Mouse (Mus musculus) spleen, adult 2 months (tissue): Measurements from ENCODE around the gene Gm3776. TPM values are rescaled to one million over a fixed set of nuclear protein-coding genes. Genes with fewer than 3 reads are reported as not detected.
"Not testable (repeated sequence)": the region's sequence is repeated elsewhere in the genome, so short reads cannot be mapped to it uniquely, and the experiment has no call there.

Experiments
- DNase-seq, 2 experiments: peaks; one replicate each; pipeline versions ENCODE4 v3.0.0 to v3.0.0-alpha.2; 2012 to 2021; ENCODE audit warnings: low spot score in 2 of 2, low read depth in 1 of 2
- H3K27ac ChIP-seq: fragments of 200-500 bp; 2 replicates; pipeline ENCODE4 v1.5.1; 2012; ENCODE audit warnings: low read length, inconsistent platforms; ENCODE audit not compliant: insufficient read depth
- H3K27me3 ChIP-seq: fragments of 200-500 bp; 2 replicates; pipeline ENCODE4 v1.6.1; 2012; ENCODE audit warnings: mild to moderate bottlenecking, moderate library complexity, low read length, inconsistent platforms; ENCODE audit not compliant: control insufficient read depth, insufficient read depth
- H3K36me3 ChIP-seq: fragments of 200-500 bp; 2 replicates; pipeline ENCODE4 v1.6.1; 2012; ENCODE audit warnings: mild to moderate bottlenecking, low read length, inconsistent platforms; ENCODE audit not compliant: control insufficient read depth, insufficient read depth
- H3K4me1 ChIP-seq: fragments of 200-500 bp; 2 replicates; pipeline ENCODE4 v1.6.1; 2011; ENCODE audit warnings: inconsistent platforms; ENCODE audit not compliant: control insufficient read depth, insufficient read depth, insufficient read length
- H3K4me3 ChIP-seq: fragments of 200-500 bp; 2 replicates; pipeline ENCODE4 v1.5.1; 2011; ENCODE audit warnings: mild to moderate bottlenecking, inconsistent platforms; ENCODE audit not compliant: insufficient read depth, insufficient read length; ENCODE audit errors: extremely low read depth
- CTCF ChIP-seq: fragments of 200-500 bp; IDR thresholded peaks from 2 replicates; pipeline ENCODE4 v1.5.1; 2011; ENCODE audit warnings: mild to moderate bottlenecking, inconsistent platforms; ENCODE audit not compliant: insufficient read depth, insufficient read length, insufficient replicate concordance; ENCODE audit errors: extremely low read depth
- WGBS: fragments of 180-500 bp; shearing (Covaris S2); methylation state at CpG from one replicate; pipeline ENCODE4 v1.1.7; 2018; 5-methylcytosine and 5-hydroxymethylcytosine counted together
- polyA plus RNA-seq: library from polyadenylated mRNA; depleted of rRNA; stranded (reverse); fragments of >200 nt; gene quantifications from 2 replicates; pipeline ENCODE4 v1.2.3, GENCODE M21; 2012

The Gm3776 gene
- polyA plus RNA-seq, 1 experiment: not detected

DNA sequence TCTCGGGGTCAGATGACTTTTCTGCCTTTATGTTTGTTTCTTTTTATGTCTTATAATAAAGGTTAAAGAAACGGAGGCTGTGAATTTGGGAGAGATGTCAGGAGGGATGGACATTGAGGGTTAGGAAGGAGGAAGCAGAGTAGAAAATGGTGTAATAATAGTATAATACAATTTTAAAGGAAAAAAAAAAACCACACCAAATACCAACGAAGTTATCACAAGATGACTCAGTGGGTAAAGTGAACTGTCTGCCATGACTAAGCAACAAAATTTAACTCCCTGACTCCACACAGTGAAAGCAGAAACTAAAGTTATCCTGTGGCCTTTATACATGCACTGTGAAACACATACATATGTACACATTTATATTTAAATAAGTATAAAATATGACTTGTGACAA lies 14.0 kb downstream of the Gm3776 start:
- DNase-seq, H3K4me1 ChIP-seq, H3K27ac ChIP-seq, H3K27me3 ChIP-seq, H3K4me3 ChIP-seq, H3K36me3 ChIP-seq: not testable (repeated sequence)
- WGBS: 57% methylated on average over 3 of the region's 3 CpGs

DNA sequence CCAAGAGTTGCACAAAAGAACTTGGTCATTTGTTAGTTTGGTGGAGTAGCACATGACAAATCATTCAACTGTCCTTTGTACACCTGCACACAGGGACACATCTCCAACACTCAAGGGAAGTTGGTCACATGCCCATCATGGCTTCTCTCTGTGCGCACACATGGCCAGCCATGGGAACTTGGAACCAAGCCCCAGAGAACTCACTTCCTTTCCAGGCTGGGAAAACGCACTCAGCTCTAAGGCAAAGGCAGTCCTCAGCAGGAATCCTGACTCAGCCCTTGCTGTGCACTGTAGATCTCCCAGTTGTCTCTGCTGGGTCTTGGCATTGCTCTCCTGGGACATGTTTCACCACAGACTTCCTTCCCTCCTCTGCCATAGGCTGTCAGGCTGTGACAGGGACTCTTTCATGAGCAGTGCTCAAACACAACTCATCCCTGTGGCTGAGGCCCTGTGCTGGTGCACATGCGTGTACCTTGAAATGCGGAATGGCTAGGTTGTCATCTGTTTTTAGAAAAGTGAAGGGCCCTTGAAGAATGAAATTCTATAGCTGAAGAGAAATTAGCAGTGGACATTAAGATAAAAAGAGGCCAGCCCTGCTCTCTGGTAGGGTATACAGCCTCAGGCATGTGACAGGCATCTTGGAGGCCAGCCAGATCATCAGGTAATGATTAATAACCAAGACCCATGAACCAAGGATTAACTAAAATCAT lies 25.2 kb downstream of the Gm3776 start:
- not testable (repeated sequence) for DNase-seq, H3K36me3 ChIP-seq, H3K4me1 ChIP-seq, H3K4me3 ChIP-seq, H3K27me3 ChIP-seq, H3K27ac ChIP-seq
- 72% methylated on average over 4 of the region's 4 CpGs for WGBS

DNA sequence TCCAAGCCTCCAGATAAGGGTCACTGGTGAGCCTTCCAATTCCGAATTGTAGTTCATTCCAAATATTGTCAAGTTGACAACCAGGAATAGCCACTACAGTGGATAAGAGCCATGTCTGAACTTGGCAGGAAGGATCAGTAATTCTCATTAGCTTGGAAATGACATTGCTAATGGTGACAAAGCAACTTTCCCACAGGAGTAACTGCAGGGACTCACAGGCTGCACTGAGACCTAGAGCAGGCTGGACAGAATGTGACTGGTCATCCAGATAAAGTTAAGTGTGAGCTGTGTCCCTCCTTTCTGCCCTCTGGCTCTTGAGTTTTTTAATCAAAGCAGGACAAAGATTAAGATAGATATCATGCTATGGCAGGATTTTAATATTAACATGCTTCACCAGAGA lies 32.1 kb downstream of the Gm3776 start:
- H3K4me1 ChIP-seq, DNase-seq, H3K4me3 ChIP-seq, H3K36me3 ChIP-seq, H3K27me3 ChIP-seq, H3K27ac ChIP-seq: not testable (repeated sequence)
- WGBS: 67% methylated on average over 1 of the region's 1 CpGs

DNA sequence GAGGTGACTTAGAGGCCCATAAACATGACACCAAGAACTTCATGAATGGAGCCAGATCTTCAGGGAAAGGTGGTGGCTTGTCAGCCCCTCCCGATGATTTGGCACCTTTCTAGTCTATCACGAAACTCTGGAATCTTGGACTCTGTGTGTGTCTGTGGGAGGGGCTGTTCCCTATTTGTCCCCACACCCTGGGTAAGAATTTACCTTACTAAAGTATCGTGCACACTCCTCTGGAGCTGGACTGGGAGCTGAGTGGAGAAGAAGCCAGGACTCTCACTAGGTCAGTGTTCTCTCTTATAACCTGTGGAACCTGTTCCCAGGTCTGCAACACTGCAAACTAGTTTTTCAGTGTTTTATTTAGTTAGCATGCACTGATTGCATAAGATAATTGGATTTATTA lies 32.8 kb downstream of the Gm3776 start, which contains the start of gene Gm10639:
Gene Gm10639, plus strand, starts transcription at position 201 of the 400 bp plus-strand sequence.
- not testable (repeated sequence) for H3K4me3 ChIP-seq, H3K27me3 ChIP-seq, H3K27ac ChIP-seq, DNase-seq, H3K4me1 ChIP-seq, H3K36me3 ChIP-seq
- 88% methylated on average over 3 of the region's 3 CpGs for WGBS

DNA sequence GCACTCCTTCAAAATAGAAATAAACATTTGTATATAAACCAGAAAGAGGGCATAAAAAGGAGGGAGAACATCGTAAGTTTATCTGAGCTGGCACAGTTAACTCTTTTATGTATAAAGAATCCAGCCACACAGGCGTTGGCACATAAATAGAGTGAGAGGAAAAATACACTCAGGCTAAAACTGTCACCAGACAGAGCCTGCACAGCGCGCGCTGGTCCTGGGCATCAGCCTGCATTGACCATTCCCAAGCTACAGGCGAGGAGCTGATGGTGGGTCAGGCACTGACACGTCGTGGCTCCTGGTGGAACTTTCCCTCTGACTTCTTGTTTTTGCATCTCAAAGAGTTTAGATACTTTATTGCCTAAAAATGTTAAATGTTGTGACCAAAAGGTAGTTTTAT lies 35.5 kb downstream of the Gm3776 start:
- not testable (repeated sequence) for H3K36me3 ChIP-seq, H3K4me1 ChIP-seq, H3K27me3 ChIP-seq, H3K27ac ChIP-seq, H3K4me3 ChIP-seq, DNase-seq
- WGBS: 89% methylated on average over 8 of the region's 8 CpGs

DNA sequence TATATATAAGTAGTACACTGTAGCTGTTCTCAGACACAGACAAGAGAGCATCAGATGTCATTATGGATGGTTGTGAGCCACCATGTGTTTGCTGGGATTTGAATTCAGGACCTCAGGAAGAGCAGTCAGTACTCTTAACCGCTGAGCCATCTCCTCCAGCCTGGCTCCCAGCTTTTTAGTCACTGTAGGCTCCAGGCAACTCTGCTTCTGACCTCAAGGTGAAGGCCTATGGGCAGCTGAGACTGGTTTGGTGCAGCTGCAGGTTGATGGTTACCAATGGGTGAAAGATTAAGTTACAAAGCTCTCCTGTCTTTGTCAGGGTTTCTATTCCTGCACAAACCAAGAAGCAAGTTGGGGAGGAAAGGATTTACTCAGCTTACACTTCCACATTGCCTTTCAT lies 36.8 kb downstream of the Gm3776 start:
- not testable (repeated sequence) for H3K36me3 ChIP-seq, H3K4me3 ChIP-seq, H3K27me3 ChIP-seq, H3K4me1 ChIP-seq, DNase-seq, H3K27ac ChIP-seq
- WGBS: 64% methylated on average over 1 of the region's 1 CpGs

DNA sequence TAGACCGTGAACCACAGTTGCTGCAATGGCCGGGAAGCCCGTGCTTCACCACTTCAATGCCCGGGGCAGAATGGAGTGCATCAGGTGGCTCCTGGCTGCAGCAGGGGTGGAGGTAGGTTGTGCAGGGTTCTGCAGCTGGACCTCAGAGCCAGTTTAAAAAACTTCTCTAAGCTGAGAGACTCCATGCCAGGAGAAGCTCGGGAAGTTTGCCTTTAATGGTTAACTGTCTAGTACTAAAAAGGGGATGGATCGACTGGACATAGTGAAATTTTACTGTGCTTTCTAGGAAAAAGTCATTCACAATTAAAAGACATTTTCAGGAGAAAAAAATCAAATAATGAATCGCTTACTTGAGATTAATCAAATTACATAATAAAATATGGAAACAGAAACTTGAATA lies 37.9 kb downstream of the Gm3776 start:
- not testable (repeated sequence) for H3K27me3 ChIP-seq, H3K27ac ChIP-seq, H3K4me1 ChIP-seq, H3K4me3 ChIP-seq, H3K36me3 ChIP-seq, DNase-seq
- 80% methylated on average over 5 of the region's 7 CpGs for WGBS

DNA sequence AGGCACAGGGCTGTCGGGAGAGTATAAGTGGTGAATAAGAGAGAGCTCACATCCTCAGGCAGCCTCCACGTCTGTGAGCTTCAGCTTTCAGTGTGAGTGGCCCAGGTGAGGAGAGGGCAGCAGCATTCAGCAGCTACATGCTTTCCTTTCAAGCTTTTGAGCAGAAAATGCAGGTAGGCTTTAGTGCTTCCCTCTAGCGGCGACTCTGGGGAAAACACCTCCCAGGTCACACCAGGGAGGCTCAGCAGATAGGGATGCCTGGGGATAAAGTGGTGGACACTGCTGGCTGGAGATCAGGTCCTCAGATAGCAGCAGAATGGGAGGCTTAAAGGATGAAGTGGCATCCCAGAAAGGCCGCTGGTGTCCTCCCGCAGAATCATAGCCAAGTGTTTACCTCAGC lies 39.2 kb downstream of the Gm3776 start:
- DNase-seq: peak in 1 of 2 experiments; percentile 3
- not testable (repeated sequence) for H3K27me3 ChIP-seq, H3K27ac ChIP-seq, H3K4me3 ChIP-seq, H3K4me1 ChIP-seq, H3K36me3 ChIP-seq
- WGBS: 16% methylated on average over 6 of the region's 6 CpGs
- TF ChIP-seq CTCF: peak; percentile 46; the same call in 1 of the 2 replicates
